33 mouse cellular contexts compared by ENCODE assay signal in genomic region chr10:9857850-9858249, GRCm38 (mm10).
"Had no signal": no experiment of that assay in that cellular context is flagged by ENCODE, and none has a peak within 500 bp of the region (broad histone marks: within the 10 kb centered on the region; RNA-seq: fewer than 3 reads in every experiment).

No protein-coding gene starts in this region.

- H3K4me3 ChIP-seq: heart, embryonic 10.5 days; heart, embryonic 12.5 days; heart, embryonic 13.5 days; heart, embryonic 15.5 days; hindbrain, embryonic 10.5 days; hindbrain, embryonic 12.5 days; hindbrain, embryonic 13.5 days; hindbrain, embryonic 15.5 days; intestine, embryonic 15.5 days; layer of hippocampus, adult 2 months had no signal

- H3K9ac ChIP-seq: heart, embryonic 12.5 days; heart, embryonic 13.5 days; heart, embryonic 15.5 days; hindbrain, embryonic 12.5 days; hindbrain, embryonic 13.5 days; hindbrain, embryonic 14.5 days; hindbrain, embryonic 15.5 days; intestine, embryonic 15.5 days had no signal

- H3K9me3 ChIP-seq: heart, embryonic 15.5 days; hindbrain, embryonic 13.5 days; hindbrain, embryonic 15.5 days; intestine, embryonic 15.5 days had no signal

- ATAC-seq: hindbrain, embryonic 16.5 days; hindbrain, postnatal 0 days; inflammation-experienced regulatory T-cells, adult 6 months; intestine, embryonic 15.5 days; intestine, embryonic 16.5 days; intestine, postnatal 0 days had no signal

- DNase-seq: heart, postnatal 10 days; heart, postnatal 14 days; heart, postnatal 36 days; heart, postnatal 4 days; kidney, adult 11 months; kidney, adult 18-20 months; kidney, adult 8-10 months; kidney, adult 9 months; kidney, postnatal 10 days; kidney, postnatal 14 days; kidney, postnatal 25 days; kidney, postnatal 36 days; kidney, postnatal 4 days; layer of hippocampus, adult 9-11 months; layer of hippocampus, postnatal 36 days had no signal

- H3K36me3 ChIP-seq: heart, embryonic 15.5 days; hindbrain, embryonic 15.5 days; intestine, embryonic 15.5 days had no signal

- H3K4me2 ChIP-seq: heart, embryonic 11.5 days; heart, embryonic 12.5 days; heart, embryonic 13.5 days; heart, embryonic 15.5 days; hindbrain, embryonic 12.5 days; hindbrain, embryonic 13.5 days; hindbrain, embryonic 14.5 days; hindbrain, embryonic 15.5 days; intestine, embryonic 15.5 days had no signal

- H3K27me3 ChIP-seq: heart, embryonic 12.5 days; heart, embryonic 13.5 days; heart, embryonic 15.5 days; hindbrain, embryonic 12.5 days; hindbrain, embryonic 13.5 days; hindbrain, embryonic 15.5 days; intestine, embryonic 15.5 days had no signal

- H3K27ac ChIP-seq: heart, embryonic 10.5 days; heart, embryonic 13.5 days; heart, embryonic 15.5 days; hindbrain, embryonic 10.5 days; hindbrain, embryonic 12.5 days; hindbrain, embryonic 13.5 days; hindbrain, embryonic 14.5 days; hindbrain, embryonic 15.5 days; hindbrain, postnatal 0 days; intestine, embryonic 15.5 days; kidney, postnatal 0 days had no signal

- H3K4me1 ChIP-seq: heart, embryonic 10.5 days; heart, embryonic 15.5 days; hindbrain, embryonic 10.5 days; hindbrain, embryonic 12.5 days; intestine, embryonic 15.5 days had no signal
